Mouse (Mus musculus) megakaryocyte, embryonic 14.5 days (primary cell): ENCODE results near the gene Sapcd2.

Experiments
- FLI1 ChIP-seq: IDR thresholded peaks from 2 replicates; pipeline ENCODE4 v1.6.1; 2012; ENCODE audit warnings: low read length, inconsistent platforms, mixed read lengths
- GATA1 ChIP-seq: IDR thresholded peaks from 3 replicates; pipeline ENCODE4 v1.6.1; 2012; ENCODE audit warnings: mixed read lengths, low read length, inconsistent platforms, borderline replicate concordance

DNA sequence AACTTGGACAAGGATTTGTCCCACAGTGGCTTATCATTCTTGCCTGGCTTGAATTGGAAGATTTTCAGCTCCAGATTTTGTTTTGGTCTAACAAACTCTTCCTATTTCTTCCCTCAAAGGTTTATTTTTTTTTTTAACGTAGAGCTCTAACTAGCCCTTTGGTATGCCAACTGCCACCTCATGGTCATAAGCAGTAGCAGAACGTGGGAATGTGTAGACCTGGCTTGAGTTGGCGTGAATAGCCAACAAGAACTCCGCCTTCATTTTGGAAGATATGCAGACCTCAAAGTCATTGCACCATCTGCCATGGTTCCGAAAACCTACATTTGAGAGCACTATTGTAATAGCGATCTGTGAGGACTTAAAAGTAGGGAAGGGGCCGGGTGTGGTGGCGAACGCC, 40.7 kb upstream of the Sapcd2 start:
- no peak for TF ChIP-seq GATA1
- TF ChIP-seq FLI1 = no peak
